Mouse (Mus musculus): ENCODE results near the gene Wdr74.
"Not testable (repeated sequence)": the region's sequence is repeated elsewhere in the genome, so short reads cannot be mapped to it uniquely, and the experiment has no call there.

- not testable (repeated sequence) for TF ChIP-seq CTCF (IDR thresholded peaks at IDR 0.05; ENCODE audit: extremely low read depth, insufficient read length, insufficient replicate concordance, low read depth, low read length); POLR2A (IDR thresholded peaks at IDR 0.05; ENCODE audit: low read depth, low read length)
Observed at GRCm38 (mm10) chr19:8719037-8719436, 16.6 kb upstream of the Wdr74 start.

Data from small intestine, adult 2 months (tissue).